Mouse (Mus musculus) C2C12 (cell line): Measurements from ENCODE around the gene Tradd. TPM values are rescaled to one million over a fixed set of nuclear protein-coding genes. Genes with fewer than 3 reads are reported as not detected.
A peak's percentile ranks its signal among the peaks of the same experiment; 100 is the strongest.

ENCODE experiments used
- H3K27me3 ChIP-seq: one replicate; pipeline ENCODE4 v1.6.1; 2011; ENCODE audit not compliant: control insufficient read depth, insufficient read depth, insufficient read length
- H3K36me3 ChIP-seq: one replicate; pipeline ENCODE4 v1.6.1; 2011; ENCODE audit not compliant: control insufficient read depth, insufficient read depth
- H3K4me3 ChIP-seq: one replicate; pipeline ENCODE4 v1.5.1; 2011; ENCODE audit warnings: mild to moderate bottlenecking, control low read depth; ENCODE audit not compliant: poor library complexity, insufficient read depth, severe bottlenecking
- H3K79me2 ChIP-seq: one replicate; pipeline ENCODE4 v1.6.1; 2011; ENCODE audit not compliant: control insufficient read depth, insufficient read depth
- H3K79me3 ChIP-seq: one replicate; pipeline ENCODE4 v1.6.1; 2011; ENCODE audit warnings: low read depth, control low read depth
- H3ac ChIP-seq: one replicate; pipeline ENCODE3; 2011; ENCODE audit warnings: low read depth; ENCODE audit not compliant: control insufficient read depth, insufficient read length
- CEBPB ChIP-seq: IDR thresholded peaks from one replicate; pipeline ENCODE4 v1.6.1; 2011; ENCODE audit warnings: low read depth, mild to moderate bottlenecking, control low read depth, moderate library complexity
- CTCF ChIP-seq: IDR thresholded peaks from one replicate; pipeline ENCODE4 v1.5.1; 2011; ENCODE audit not compliant: control insufficient read depth, insufficient read depth, insufficient read length
- FOSL1 ChIP-seq: IDR thresholded peaks from one replicate; pipeline ENCODE4 v1.8.0; 2011; ENCODE audit warnings: mild to moderate bottlenecking, low read length; ENCODE audit not compliant: poor library complexity, insufficient read depth, severe bottlenecking
- MAX ChIP-seq: IDR thresholded peaks from one replicate; pipeline ENCODE4 v1.6.1; 2011; ENCODE audit warnings: mild to moderate bottlenecking, control low read depth
- MYOD1 ChIP-seq: IDR thresholded peaks from one replicate; pipeline ENCODE4 v1.6.1; 2011; ENCODE audit warnings: low read depth; ENCODE audit not compliant: control insufficient read depth, insufficient read length
- MYOG ChIP-seq: IDR thresholded peaks from one replicate; pipeline ENCODE4 v1.6.1; 2011; ENCODE audit not compliant: control insufficient read depth, insufficient read length; ENCODE audit errors: extremely low read depth
- USF1 ChIP-seq: IDR thresholded peaks from one replicate; pipeline ENCODE4 v1.6.1; 2011; ENCODE audit warnings: low read depth, mild to moderate bottlenecking, control low read depth, moderate library complexity
- polyA plus RNA-seq: library from polyadenylated mRNA; unstranded; fragments of >200 nt; fragmentation: generic; extraction: Trizol; gene quantifications from one replicate; pipeline ENCODE4 v1.2.1, GENCODE M21; 2012; ENCODE audit warnings: missing spikeins

The Tradd gene
- polyA plus RNA-seq, 1 experiment: 27.3 TPM

DNA sequence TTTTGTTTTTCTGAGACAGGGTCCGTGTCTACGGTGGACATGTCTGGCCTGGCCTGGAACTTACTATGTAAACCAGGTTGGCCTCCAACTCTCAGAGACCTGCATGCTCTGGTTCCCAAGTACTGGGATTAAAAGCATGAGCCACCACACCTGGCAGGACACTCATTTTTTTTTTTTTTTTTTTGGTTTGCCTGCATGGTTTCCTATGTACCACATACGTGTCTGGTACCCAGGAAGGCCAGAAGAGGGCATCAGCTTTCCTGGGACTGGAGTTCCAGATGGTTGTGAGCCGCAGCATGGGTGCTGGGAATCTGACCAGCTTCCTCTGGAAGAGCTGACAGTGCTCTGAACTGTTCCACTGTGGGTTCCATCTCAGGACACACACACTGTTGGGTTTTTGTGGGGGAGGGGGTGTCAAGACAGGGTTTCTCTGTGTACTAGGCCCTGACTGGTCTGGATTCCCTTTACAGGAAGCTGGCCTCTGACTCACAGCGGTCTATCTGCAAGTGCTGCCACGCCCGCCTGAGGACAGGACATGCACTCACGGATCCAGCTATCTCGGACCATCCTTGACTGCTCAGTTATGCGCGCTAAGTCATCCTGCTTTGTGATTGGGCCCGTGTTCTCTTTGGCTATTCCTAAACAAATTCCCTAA is 3.0 kb downstream of the Tradd start:
- TF ChIP-seq USF1: no peak
- TF ChIP-seq CEBPB: no peak
- no peak for TF ChIP-seq MYOG
- TF ChIP-seq CTCF: no peak
- TF ChIP-seq MAX: no peak
- no peak for TF ChIP-seq FOSL1
- TF ChIP-seq MYOD1: no peak
- H3K27me3 ChIP-seq: no peaks in the 10 kb centered on the region

DNA sequence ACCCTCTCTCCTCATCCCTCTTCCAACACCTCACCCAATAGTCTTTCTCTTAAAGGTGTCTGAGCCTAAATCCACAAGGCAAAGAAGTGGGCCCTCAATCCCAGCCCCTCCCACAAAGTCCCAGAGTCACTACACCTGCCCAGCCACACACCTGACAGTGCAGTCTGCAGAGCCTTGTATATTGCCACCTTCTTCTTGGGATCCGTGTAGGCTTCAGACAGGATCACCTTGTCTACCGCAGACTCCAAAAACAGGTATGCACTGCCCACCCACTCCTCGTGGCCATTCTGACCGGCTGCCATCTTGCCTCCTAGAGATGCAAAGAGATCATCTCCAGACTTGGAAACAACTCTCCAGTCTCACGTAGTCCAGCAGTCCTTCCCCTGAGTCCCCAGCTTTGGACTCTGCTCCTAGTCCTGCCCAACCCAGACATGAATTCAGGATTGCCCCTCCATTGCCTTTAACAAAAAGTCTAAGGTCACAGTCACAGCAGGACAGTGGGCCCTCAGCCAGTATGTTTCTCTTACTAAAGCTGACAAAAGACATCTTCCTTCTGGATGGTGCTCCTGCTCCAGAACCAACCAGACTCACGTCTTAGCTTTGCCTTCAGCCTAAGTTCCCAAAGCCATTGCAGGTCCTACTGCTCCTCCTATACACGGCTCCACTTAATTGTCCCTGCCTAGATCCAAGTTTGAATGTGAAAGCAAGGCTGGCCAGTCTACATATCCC is 3.9 kb downstream of the Tradd start:
- Histone ChIP-seq H3K79me3 (peaks cover 3% of the 10 kb centered on the region), H3ac (no peak overlapping the region), H3K79me2 (peaks cover 16% of the 10 kb centered on the region), H3K27me3 (no peaks in the 10 kb centered on the region), H3K36me3 (peaks cover 7% of the 10 kb centered on the region), H3K4me3 (no peak overlapping the region)
- TF ChIP-seq CTCF (no peak), FOSL1 (no peak), MAX (no peak), CEBPB (no peak), USF1 (no peak), MYOG (no peak), MYOD1 (no peak)

More for the DNA sequence above, 3.0 kb downstream of the Tradd start:
- Histone ChIP-seq H3K79me3 (peaks cover 3% of the 10 kb centered on the region), H3K79me2 (peaks cover 16% of the 10 kb centered on the region), H3K36me3 (peaks cover 7% of the 10 kb centered on the region), H3ac (no peak overlapping the region), H3K4me3 (no peak overlapping the region)

DNA sequence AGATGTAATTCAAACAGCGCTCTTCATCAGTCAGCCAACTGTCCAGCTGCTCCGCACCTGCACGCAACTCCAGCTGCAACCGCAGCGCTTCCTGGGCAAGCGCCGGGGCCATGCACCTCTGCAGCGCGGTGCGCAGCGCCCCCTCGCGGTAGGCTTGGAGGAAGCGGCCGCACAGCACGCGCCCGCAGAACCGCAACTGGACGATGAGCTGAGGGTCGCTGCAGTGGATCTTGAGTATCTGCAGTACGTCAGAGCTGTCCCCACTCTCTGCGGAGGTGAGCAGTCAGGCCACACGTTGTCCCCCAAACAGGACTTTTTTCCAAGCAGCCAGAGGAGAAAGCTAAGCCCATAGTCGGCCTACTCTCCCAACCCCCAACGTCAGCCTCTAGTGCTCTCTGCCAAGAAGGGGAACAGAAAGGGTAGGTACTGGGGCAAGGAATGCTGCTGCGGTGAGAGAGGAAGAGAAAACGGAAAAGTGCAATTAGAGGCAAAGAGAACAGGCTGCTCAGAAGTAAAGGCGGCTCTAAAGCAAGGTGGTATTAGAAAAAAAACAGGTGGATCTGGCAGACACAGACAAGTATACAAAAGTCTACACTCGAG is 4.6 kb downstream of the Tradd start:
- TF ChIP-seq CEBPB: no peak
- peak; percentile 89 for TF ChIP-seq CTCF
- H3K36me3 ChIP-seq: peaks cover 7% of the 10 kb centered on the region
- no peak overlapping the region for H3ac ChIP-seq
- no peak overlapping the region for H3K4me3 ChIP-seq
- H3K79me3 ChIP-seq: peaks cover 3% of the 10 kb centered on the region
- no peaks in the 10 kb centered on the region for H3K27me3 ChIP-seq
- peaks cover 16% of the 10 kb centered on the region for H3K79me2 ChIP-seq

DNA sequence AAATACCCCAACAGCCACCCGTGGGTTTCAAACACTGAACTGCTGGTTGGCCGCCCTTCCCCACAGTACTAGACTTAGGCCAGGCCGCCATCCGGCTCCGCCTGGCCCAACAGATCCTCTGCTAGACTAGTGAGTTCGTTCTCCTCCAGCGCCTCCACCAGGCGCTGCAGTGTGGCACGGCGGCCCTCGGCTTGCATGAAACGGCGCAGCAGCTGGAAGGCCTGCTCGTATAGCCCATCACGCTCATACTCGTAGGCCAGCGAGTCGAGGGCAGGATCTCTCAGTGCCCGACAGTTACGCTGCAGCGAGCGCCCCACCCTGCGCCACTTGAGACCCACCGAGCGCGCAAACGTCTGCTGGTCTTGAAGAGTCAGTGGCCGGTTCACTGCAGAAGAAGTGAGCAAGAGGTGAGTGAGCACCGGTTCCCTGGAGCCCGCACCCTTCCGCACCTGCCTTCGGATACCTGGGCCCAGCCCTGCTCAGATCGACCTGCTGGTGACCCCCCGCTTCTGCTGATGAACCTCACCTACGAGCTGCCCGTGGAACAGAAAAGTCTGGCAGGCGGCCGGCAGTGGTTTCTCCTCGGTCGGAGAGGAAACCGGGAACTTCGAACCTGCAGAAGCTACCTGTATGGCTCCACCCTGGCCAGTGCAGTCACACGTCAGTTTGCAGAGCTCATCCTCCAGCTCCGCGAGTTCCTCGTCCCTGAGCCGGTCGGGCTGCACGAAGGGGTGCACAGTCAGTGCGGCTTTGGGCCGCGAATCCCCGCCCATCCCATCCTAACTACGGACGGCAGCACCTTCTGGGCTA is 5.3 kb downstream of the Tradd start:
- TF ChIP-seq MYOG (no peak), CTCF (no peak), CEBPB (no peak), MAX (no peak), MYOD1 (no peak), FOSL1 (no peak), USF1 (no peak)
- Histone ChIP-seq H3K27me3 (no peaks in the 10 kb centered on the region), H3K79me3 (peaks cover 3% of the 10 kb centered on the region), H3ac (no peak overlapping the region), H3K79me2 (peaks cover 13% of the 10 kb centered on the region), H3K4me3 (no peak overlapping the region), H3K36me3 (peaks cover 7% of the 10 kb centered on the region)

DNA sequence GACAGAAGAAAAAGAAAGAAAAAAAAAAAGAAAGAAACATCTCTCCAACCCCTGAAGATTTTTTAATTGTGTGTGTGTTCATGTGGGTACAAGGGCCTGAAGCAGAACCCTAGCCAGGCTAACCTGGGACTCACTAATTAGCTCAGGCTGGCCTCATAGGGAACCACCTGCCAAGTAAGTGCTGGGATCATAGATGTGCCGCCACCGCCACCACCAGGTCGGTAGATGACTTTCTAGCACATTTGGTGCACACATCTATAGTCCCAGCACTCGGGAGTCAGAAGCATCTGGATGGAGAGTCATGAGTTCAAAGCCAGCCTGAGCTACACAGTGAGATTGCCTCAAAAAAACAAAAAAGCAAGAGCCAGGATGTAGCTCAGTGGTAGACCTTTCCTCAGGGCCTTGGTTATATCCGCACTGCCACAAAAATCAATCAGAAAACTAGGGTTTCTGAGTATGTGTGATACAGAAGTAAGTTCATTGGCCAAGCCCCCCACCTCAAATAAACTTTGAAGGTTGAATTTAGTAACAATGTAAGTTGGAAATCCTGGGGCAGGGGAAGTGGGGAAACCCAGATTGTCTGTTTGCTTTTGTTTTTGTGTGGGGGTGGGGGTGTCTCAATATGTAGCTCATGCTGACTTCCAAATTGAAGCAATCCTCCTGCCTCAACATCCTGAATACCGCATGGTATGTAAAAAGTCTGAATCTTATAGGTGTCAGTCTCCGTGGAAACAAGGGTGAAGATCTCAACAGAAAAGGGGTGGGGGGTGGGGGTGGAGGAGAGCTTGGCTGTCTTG is 6.9 kb downstream of the Tradd start:
- Histone ChIP-seq H3ac (no peak overlapping the region), H3K79me3 (no peaks in the 10 kb centered on the region), H3K79me2 (no peaks in the 10 kb centered on the region), H3K4me3 (no peak overlapping the region), H3K36me3 (peaks cover 18% of the 10 kb centered on the region), H3K27me3 (no peaks in the 10 kb centered on the region)
- TF ChIP-seq CTCF (no peak), MYOG (no peak), FOSL1 (no peak), USF1 (no peak), MAX (no peak), MYOD1 (no peak), CEBPB (no peak)
